Mouse (Mus musculus) urinary bladder, adult 2 months (tissue): ENCODE results near the gene Tbx10. TPM values are rescaled to one million over a fixed set of nuclear protein-coding genes. Genes with fewer than 3 reads are reported as not detected.
"Not testable (repeated sequence)": the region's sequence is repeated elsewhere in the genome, so short reads cannot be mapped to it uniquely, and the experiment has no call there.

ENCODE experiments used
- DNase-seq: peaks from one replicate; pipeline ENCODE4 v3.0.0; 2022; ENCODE audit warnings: low spot score
- polyA plus RNA-seq: library from polyadenylated mRNA; depleted of rRNA; stranded (reverse); fragments of >200 nt; gene quantifications from 2 replicates; pipeline ENCODE4 v1.2.3, GENCODE M21; 2012

The Tbx10 gene
- polyA plus RNA-seq, 1 experiment: not detected

GRCm38 (mm10) chr19:4003641-4004040 is 11.1 kb downstream of the Tbx10 start:
- no peak for DNase-seq

GRCm38 (mm10) chr19:4004331-4004730 is 11.8 kb downstream of the Tbx10 start:
- DNase-seq: no peak

- DNase-seq: no peak
These were observed 12.5 kb downstream of the Tbx10 start for GRCm38 (mm10) chr19:4005091-4005490.

- no peak for DNase-seq
These were observed 13.4 kb downstream of the Tbx10 start for GRCm38 (mm10) chr19:4005971-4006370.

- no peak for DNase-seq
These were observed 18.5 kb downstream of the Tbx10 start for GRCm38 (mm10) chr19:4011086-4011485.

GRCm38 (mm10) chr19:4012432-4013022 is 20.0 kb downstream of the Tbx10 start, which contains the start of gene Ndufv1:
Gene Ndufv1, minus strand, starts transcription at chr19:4012806.
- peak; percentile 86 for DNase-seq

GRCm38 (mm10) chr19:4013066-4013465 is 20.5 kb downstream of the Tbx10 start:
- DNase-seq: no peak

- DNase-seq: no peak
These were observed 22.2 kb downstream of the Tbx10 start for GRCm38 (mm10) chr19:4014802-4015201.

GRCm38 (mm10) chr19:4015635-4016034 is 23.1 kb downstream of the Tbx10 start:
- no peak for DNase-seq

GRCm38 (mm10) chr19:4017921-4018587 is 25.5 kb downstream of the Tbx10 start:
- DNase-seq: no peak

GRCm38 (mm10) chr19:4018743-4019583 is 26.4 kb downstream of the Tbx10 start:
- no peak for DNase-seq

GRCm38 (mm10) chr19:4023185-4023584 is 30.6 kb downstream of the Tbx10 start:
- no peak for DNase-seq

GRCm38 (mm10) chr19:4027576-4027975 is 35.0 kb downstream of the Tbx10 start:
- no peak for DNase-seq

GRCm38 (mm10) chr19:4032668-4033067 is 40.1 kb downstream of the Tbx10 start:
- DNase-seq: no peak

- no peak for DNase-seq
These were observed 40.7 kb downstream of the Tbx10 start for GRCm38 (mm10) chr19:4033298-4033697.

GRCm38 (mm10) chr19:4033742-4034141 is 41.2 kb downstream of the Tbx10 start:
- no peak for DNase-seq

GRCm38 (mm10) chr19:4036327-4037045 is 43.9 kb downstream of the Tbx10 start:
- DNase-seq: no peak

- not testable (repeated sequence) for DNase-seq
These were observed 44.7 kb downstream of the Tbx10 start for GRCm38 (mm10) chr19:4037154-4037787.

- peak; percentile 80 for DNase-seq
These were observed 45.3 kb downstream of the Tbx10 start, which contains the start of gene Gstp1 for GRCm38 (mm10) chr19:4037788-4038232. Gene Gstp1, minus strand, starts transcription at chr19:4037985.

- DNase-seq: not testable (repeated sequence)
These were observed 48.4 kb downstream of the Tbx10 start for GRCm38 (mm10) chr19:4040941-4041340.

GRCm38 (mm10) chr19:4041500-4041899 is 48.9 kb downstream of the Tbx10 start:
- not testable (repeated sequence) for DNase-seq
